Mouse (Mus musculus): ENCODE measurements around the gene Agpat1. TPM values are rescaled to one million over a fixed set of nuclear protein-coding genes. Genes with fewer than 3 reads are reported as not detected.

Agpat1 gene
- polyA plus RNA-seq, 1 experiment, result 236 TPM

GRCm38 (mm10) chr17:34589681-34590101 is 14.4 kb upstream of the Agpat1 start, which contains the start of gene Gpsm3:
Gene Gpsm3 (plus strand): TSS chr17:34589806.
- no peak for TF ChIP-seq POLR2A (IDR thresholded peaks at IDR 0.05; ENCODE audit: extremely low read depth, insufficient read depth, low read length)
- TF ChIP-seq CTCF (IDR thresholded peaks at IDR 0.05; ENCODE audit: extremely low read depth, insufficient read depth, low read length), result no peak
- H3K4me3 ChIP-seq (ENCODE audit: insufficient read depth, low read length), result no peak within 1 kb of the TSS
- peak within 1 kb of the TSS; percentile 53; the same call in 1 of the 2 replicates for H3K27ac ChIP-seq (ENCODE audit: insufficient read depth, low read length)
- H3K4me1 ChIP-seq (ENCODE audit: control insufficient read depth, insufficient read depth, low read length), result peaks cover 5% of the 10 kb centered on the region

DNA sequence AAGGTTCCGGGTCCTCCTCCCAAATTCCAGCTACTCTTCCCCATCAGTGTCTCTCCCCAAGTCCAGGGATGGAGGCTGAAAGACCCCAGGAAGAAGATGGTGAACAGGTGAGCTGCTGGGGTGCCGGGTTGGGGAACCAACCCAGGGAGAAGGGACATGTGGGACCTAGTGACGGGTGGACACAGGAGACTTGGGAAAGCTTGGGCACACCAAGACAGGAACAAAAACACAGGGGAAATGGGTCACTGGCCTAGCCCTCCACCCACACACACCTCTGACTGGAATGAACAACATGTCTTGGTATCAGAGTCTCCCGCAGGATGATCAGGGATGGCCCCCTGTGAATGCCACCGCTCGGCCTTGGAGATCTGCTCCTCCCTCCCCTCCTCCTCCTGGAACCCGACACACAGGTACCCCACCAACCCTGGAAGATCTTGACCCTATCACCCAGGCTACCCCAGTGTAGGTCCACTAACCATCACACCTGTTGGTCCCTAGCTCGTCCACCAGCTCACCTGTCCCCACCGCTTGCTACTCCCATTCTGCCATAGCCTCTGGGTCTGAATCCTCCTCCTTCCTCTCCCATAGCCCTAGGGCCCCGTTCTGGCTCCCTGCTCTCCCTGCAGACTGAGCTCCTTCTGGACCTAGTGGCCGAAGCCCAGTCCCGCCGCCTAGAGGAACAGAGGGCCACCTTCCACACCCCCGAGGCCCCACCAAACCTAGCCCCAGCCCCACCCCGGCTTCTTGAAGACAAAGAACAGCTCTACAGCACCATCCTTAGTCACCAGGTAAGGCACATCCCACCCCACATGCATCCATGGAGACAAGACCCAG is 13.7 kb upstream of the Agpat1 start:
- peak overlapping the region; percentile 53; the same call in 1 of the 2 replicates for H3K27ac ChIP-seq (ENCODE audit: insufficient read depth, low read length)
- H3K4me3 ChIP-seq (ENCODE audit: insufficient read depth, low read length), result no peak overlapping the region
- H3K4me1 ChIP-seq (ENCODE audit: control insufficient read depth, insufficient read depth, low read length), result peaks cover 5% of the 10 kb centered on the region
- TF ChIP-seq CTCF (IDR thresholded peaks at IDR 0.05; ENCODE audit: extremely low read depth, insufficient read depth, low read length) (no peak), POLR2A (IDR thresholded peaks at IDR 0.05; ENCODE audit: extremely low read depth, insufficient read depth, low read length) (no peak)

DNA sequence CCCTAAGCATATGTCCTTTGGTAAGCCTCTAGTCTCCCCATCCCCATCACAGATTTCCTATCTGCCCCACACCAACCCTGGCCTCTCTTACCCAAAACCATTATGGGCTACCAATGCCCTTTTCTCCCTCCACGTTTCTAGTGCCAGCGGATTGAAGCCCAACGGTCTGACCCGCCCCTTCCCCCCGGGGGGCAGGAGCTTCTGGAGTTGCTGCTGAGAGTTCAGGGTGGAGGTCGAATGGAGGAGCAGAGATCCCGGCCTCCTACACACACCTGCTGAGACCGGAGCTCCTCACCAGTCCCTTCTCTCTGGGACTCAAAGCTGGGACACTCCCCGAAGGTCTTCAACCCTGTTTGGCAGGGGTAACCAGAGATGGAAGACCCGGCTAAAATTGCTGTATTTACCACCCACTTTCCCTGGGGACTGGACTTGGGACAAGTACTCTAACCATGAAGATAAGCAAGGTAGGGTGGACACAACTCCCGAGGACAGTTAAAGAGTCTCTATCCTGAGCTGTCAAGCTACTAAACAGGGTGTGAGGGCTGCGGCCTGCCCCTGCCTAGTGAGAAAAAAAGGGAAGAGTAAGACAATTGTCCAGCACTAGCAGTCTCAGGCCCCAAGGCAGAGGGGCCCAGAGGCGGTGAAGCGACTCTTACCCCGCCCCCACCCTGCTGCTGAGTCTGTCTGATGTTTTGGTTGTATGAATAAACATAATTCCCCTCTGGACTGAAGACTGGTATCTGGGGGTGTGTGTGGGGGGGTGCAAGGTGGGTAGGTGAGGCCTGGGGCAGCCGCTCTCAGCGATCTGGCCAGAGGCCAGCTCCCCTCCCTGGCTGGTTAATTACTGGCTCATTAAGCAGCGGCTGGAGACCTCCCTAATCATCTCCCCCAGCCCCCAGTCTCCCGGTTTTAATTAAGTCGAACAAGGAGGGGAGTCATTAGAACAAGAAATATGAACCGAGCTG is 12.8 kb upstream of the Agpat1 start, which contains the start of gene Pbx2:
TSS of gene Pbx2 (plus strand) at position 238 of the 965 bp plus-strand sequence.
- TF ChIP-seq POLR2A (IDR thresholded peaks at IDR 0.05; ENCODE audit: extremely low read depth, insufficient read depth, low read length) (no peak), CTCF (IDR thresholded peaks at IDR 0.05; ENCODE audit: extremely low read depth, insufficient read depth, low read length) (no peak)
- Histone ChIP-seq H3K4me1 (ENCODE audit: control insufficient read depth, insufficient read depth, low read length) (peaks cover 5% of the 10 kb centered on the region), H3K27ac (ENCODE audit: insufficient read depth, low read length) (peak within 1 kb of the TSS; percentile 98), H3K4me3 (ENCODE audit: insufficient read depth, low read length) (peak within 1 kb of the TSS; percentile 58)

- Histone ChIP-seq H3K27ac (ENCODE audit: insufficient read depth, low read length) (peak overlapping the region; percentile 98), H3K4me3 (ENCODE audit: insufficient read depth, low read length) (peak overlapping the region; percentile 58), H3K4me1 (ENCODE audit: control insufficient read depth, insufficient read depth, low read length) (peaks cover 2% of the 10 kb centered on the region)
- TF ChIP-seq CTCF (IDR thresholded peaks at IDR 0.05; ENCODE audit: extremely low read depth, insufficient read depth, low read length), result no peak
- peak; percentile 73; the same call in 1 of the 2 replicates for TF ChIP-seq POLR2A (IDR thresholded peaks at IDR 0.05; ENCODE audit: extremely low read depth, insufficient read depth, low read length)
Observed at GRCm38 (mm10) chr17:34591994-34592375, 12.1 kb upstream of the Agpat1 start.

GRCm38 (mm10) chr17:34592581-34593549 is 11.2 kb upstream of the Agpat1 start:
- peaks cover 2% of the 10 kb centered on the region for H3K4me1 ChIP-seq (ENCODE audit: control insufficient read depth, insufficient read depth, low read length)
- H3K4me3 ChIP-seq (ENCODE audit: insufficient read depth, low read length), result peak overlapping the region; percentile 58
- TF ChIP-seq CTCF (IDR thresholded peaks at IDR 0.05; ENCODE audit: extremely low read depth, insufficient read depth, low read length), result no peak
- 0 out of 2 replicates have a peak, but pooled peaks have one; percentile 23 for TF ChIP-seq POLR2A (IDR thresholded peaks at IDR 0.05; ENCODE audit: extremely low read depth, insufficient read depth, low read length)
- 0 out of 2 replicates have a peak overlapping the region, but pooled peaks have one; percentile 6 for H3K27ac ChIP-seq (ENCODE audit: insufficient read depth, low read length)

DNA sequence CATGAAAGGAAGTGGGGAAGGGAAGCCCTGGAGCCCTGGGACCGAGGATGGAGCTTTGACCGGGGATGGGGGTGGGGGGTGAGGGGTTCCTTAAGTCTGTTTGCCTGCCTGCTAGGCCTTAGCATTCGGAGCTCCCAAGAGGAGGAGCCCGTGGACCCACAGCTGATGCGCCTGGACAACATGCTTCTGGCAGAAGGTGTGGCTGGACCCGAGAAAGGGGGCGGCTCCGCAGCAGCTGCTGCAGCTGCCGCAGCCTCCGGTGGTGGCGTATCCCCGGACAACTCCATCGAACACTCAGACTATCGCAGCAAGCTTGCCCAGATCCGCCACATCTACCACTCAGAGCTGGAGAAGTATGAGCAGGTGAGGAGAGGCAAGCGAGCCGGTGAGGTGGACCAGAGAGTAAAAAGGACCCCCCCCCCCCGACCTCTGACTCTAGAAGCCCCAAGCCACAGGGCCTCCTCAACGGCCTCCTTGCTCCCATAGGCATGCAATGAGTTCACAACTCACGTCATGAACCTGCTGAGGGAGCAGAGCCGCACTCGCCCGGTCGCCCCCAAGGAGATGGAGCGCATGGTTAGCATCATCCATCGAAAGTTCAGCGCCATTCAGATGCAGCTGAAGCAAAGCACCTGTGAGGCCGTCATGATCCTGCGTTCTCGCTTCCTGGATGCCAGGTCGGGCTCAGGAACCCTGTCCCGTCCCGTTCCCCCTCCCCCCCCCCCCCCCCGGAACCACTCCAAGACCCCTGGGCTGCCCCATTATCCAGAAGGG is 10.1 kb upstream of the Agpat1 start:
- no peak overlapping the region for H3K27ac ChIP-seq (ENCODE audit: insufficient read depth, low read length)
- no peaks in the 10 kb centered on the region; the same call in 1 of the 2 replicates for H3K4me1 ChIP-seq (ENCODE audit: control insufficient read depth, insufficient read depth, low read length)
- TF ChIP-seq POLR2A (IDR thresholded peaks at IDR 0.05; ENCODE audit: extremely low read depth, insufficient read depth, low read length), result no peak
- TF ChIP-seq CTCF (IDR thresholded peaks at IDR 0.05; ENCODE audit: extremely low read depth, insufficient read depth, low read length), result no peak
- H3K4me3 ChIP-seq (ENCODE audit: insufficient read depth, low read length), result peak overlapping the region; percentile 58

GRCm38 (mm10) chr17:34596098-34596497 is 8.0 kb upstream of the Agpat1 start:
- Histone ChIP-seq H3K4me1 (ENCODE audit: control insufficient read depth, insufficient read depth, low read length) (no peaks in the 10 kb centered on the region; the same call in 1 of the 2 replicates), H3K27ac (ENCODE audit: insufficient read depth, low read length) (no peak overlapping the region), H3K4me3 (ENCODE audit: insufficient read depth, low read length) (no peak overlapping the region)
- TF ChIP-seq POLR2A (IDR thresholded peaks at IDR 0.05; ENCODE audit: extremely low read depth, insufficient read depth, low read length) (no peak), CTCF (IDR thresholded peaks at IDR 0.05; ENCODE audit: extremely low read depth, insufficient read depth, low read length) (no peak)

All from cortical plate, adult 2 months (tissue).